Mouse (Mus musculus) embryonic facial prominence, embryonic 11.5 days (tissue): ENCODE measurements around the gene Lnpk. TPM values are rescaled to one million over a fixed set of nuclear protein-coding genes. Genes with fewer than 3 reads are reported as not detected.
A peak's percentile ranks its signal among the peaks of the same experiment; 100 is the strongest.

Experiments
- ATAC-seq: fragments of 200-750 bp; cut with Nextera tagmentation; replicated peaks from 2 replicates; pipeline ENCODE4 v1.8.0; 2017; ENCODE audit warnings: low read depth; ENCODE audit not compliant: insufficient number of reproducible peaks, low FRiP score, low TSS enrichment
- DNase-seq: peaks from one replicate; pipeline ENCODE4 v3.0.0-alpha.2; 2015; ENCODE audit warnings: low spot score
- H3K27ac ChIP-seq: fragments of 300-500 bp; sonication (generic); replicated peaks from 2 replicates; pipeline ENCODE4 v1.5.1; 2014; ENCODE audit warnings: mild to moderate bottlenecking, low read depth, low read length, control low read depth
- H3K27me3 ChIP-seq: fragments of 300-500 bp; sonication (generic); 2 replicates; pipeline ENCODE4 v1.6.1; 2014; ENCODE audit warnings: mild to moderate bottlenecking, low read length, moderate library complexity, mixed read lengths; ENCODE audit not compliant: control insufficient read depth, insufficient read depth
- H3K36me3 ChIP-seq: fragments of 300-500 bp; sonication (generic); replicated peaks from 2 replicates; pipeline ENCODE4 v1.6.1; 2014; ENCODE audit warnings: low read depth, mild to moderate bottlenecking, low read length, moderate library complexity, mixed read lengths; ENCODE audit not compliant: control insufficient read depth, insufficient read depth
- H3K4me1 ChIP-seq: fragments of 300-500 bp; sonication (generic); 2 replicates; pipeline ENCODE4 v1.6.1; 2014; ENCODE audit warnings: low read length, mixed read lengths; ENCODE audit not compliant: control insufficient read depth, insufficient read depth
- H3K4me2 ChIP-seq: fragments of 300-500 bp; sonication (generic); 2 replicates; pipeline ENCODE4 v1.6.1; 2014; ENCODE audit warnings: low read depth, mild to moderate bottlenecking, control low read depth, low read length, moderate library complexity
- H3K4me3 ChIP-seq: fragments of 300-500 bp; sonication (generic); 2 replicates; pipeline ENCODE4 v1.5.1; 2014; ENCODE audit warnings: low read depth, low read length, control low read depth
- H3K9ac ChIP-seq: fragments of 300-500 bp; sonication (generic); replicated peaks from 2 replicates; pipeline ENCODE4 v1.6.1; 2014; ENCODE audit warnings: mild to moderate bottlenecking, control low read depth, low read length
- H3K9me3 ChIP-seq: fragments of 300-500 bp; sonication (generic); replicated peaks from 2 replicates; pipeline ENCODE4 v1.6.1; 2016; ENCODE audit warnings: mild to moderate bottlenecking, low read length, inconsistent platforms, mixed read lengths; ENCODE audit not compliant: control insufficient read depth
- WGBS: fragments of 180-500 bp; shearing (Covaris S2); extraction: QIAGEN DNeasy Blood & Tissue Kit; methylation state at CpG from one replicate; pipeline ENCODE4 v1.1.7; 2014; 5-methylcytosine and 5-hydroxymethylcytosine counted together
- polyA plus RNA-seq: library from polyadenylated mRNA; unstranded; fragments of >200 nt; fragmentation: Nextera tagmentation; extraction: Ambion mirVana; gene quantifications from 2 replicates; pipeline ENCODE4 v1.2.1, GENCODE M21; 2014

Gene Lnpk
- 39.6 and 42.1 TPM in 2 replicates for polyA plus RNA-seq

DNA sequence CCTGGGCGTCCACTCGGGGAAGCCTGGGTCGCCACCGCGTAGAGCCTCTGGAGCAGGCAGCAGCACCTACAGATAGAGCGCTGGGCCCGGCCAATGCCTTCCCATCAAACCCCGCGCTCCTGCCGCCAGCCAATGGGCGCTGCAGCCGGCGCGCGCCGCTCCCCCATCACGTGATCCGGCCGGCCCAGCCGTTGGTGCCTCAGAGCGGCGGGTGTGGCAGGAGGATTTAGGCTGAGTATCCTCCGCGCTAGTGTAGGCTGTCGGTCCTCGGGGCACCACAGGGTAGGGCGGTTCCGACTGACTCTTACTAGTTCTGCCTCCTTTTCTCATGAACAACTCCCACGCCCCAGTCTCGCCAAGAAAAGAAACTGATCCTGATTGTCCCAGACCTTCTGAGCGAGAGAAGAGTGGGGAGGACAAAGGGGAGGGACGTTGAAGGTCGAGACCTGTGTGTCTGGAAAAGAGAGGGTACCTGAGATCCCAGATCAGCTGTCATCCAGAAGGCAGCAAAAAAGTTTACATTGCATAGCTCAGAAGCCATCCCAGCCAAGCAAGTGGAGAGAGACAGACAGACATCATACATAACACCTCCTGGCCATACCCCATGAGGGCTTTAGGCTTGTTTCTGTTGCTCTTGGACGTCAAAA, at the start of gene Lnpk:
Gene Lnpk, minus strand, starts transcription at position 593 of the 647 bp plus-strand sequence.
- Histone ChIP-seq H3K27me3 (no peaks in the 10 kb centered on the region), H3K9ac (peak within 1 kb of the TSS; percentile 83), H3K4me3 (peak within 1 kb of the TSS; percentile 88), H3K4me2 (peak within 1 kb of the TSS; percentile 86), H3K36me3 (no peaks in the 10 kb centered on the region), H3K9me3 (no peaks in the 10 kb centered on the region), H3K27ac (0 out of 2 replicates have a peak within 1 kb of the TSS, but pooled peaks have one; percentile 31), H3K4me1 (no peaks in the 10 kb centered on the region)
- 0% methylated on average over 34 of the region's 34 CpGs for WGBS
- peak; percentile 98 for ATAC-seq
- peak; percentile 94 for DNase-seq

DNA sequence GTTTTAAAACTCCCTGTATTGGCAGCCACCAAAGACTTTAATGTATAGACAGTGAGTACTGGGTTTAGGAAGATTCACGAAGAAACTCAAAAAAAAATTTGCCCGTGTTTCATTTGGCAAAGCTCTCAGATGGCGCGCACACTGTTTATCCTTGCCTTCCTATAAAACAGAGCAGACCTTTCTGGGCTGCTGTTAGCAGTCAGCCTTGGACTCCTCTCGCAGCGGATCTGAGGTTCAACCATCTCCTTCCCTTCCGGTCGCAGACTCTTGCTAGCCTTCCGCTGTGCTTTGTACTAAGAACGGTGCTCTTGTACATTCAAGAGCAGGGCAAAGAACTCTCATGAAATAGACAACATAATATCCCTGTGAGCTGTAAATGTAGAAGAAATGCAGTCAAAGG, 41.1 kb upstream of the Lnpk start:
- 86% methylated on average over 10 of the region's 10 CpGs for WGBS
- H3K36me3 ChIP-seq = no peaks in the 10 kb centered on the region
- H3K4me3 ChIP-seq = no peak overlapping the region
- no peaks in the 10 kb centered on the region for H3K4me1 ChIP-seq
- no peaks in the 10 kb centered on the region for H3K9me3 ChIP-seq
- H3K9ac ChIP-seq = no peak overlapping the region
- no peak overlapping the region for H3K27ac ChIP-seq
- ATAC-seq (no peak), DNase-seq (no peak)
- H3K4me2 ChIP-seq = no peak overlapping the region
- no peaks in the 10 kb centered on the region for H3K27me3 ChIP-seq

DNA sequence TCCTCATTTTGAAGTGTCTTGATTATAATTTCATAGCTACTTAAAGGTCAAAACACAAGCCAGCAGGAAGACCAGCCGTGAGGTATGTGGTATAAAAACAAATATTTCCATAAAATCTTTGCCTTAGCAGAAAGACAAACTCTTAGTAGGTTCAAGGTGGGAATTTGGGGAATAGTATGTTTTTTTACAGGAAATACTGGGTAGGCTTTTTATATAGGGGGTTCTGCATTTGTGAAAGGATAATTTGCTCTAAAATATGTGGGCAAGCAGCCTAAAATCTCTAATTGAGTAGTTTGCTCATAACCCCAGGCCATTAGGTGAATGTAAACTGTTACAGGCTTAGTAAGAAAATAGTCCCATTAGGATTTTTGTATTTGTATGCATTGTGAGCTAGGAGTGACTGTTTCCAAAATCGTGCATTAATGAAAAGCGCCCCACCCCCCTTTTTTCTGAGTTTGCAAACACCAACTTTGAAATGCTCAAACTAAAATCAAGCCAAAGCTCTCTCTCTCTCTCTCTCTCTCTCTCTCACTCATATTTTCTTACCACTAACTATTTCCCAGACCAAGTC, 40.5 kb upstream of the Lnpk start:
- no peaks in the 10 kb centered on the region for H3K36me3 ChIP-seq
- H3K9me3 ChIP-seq = no peaks in the 10 kb centered on the region

DNA sequence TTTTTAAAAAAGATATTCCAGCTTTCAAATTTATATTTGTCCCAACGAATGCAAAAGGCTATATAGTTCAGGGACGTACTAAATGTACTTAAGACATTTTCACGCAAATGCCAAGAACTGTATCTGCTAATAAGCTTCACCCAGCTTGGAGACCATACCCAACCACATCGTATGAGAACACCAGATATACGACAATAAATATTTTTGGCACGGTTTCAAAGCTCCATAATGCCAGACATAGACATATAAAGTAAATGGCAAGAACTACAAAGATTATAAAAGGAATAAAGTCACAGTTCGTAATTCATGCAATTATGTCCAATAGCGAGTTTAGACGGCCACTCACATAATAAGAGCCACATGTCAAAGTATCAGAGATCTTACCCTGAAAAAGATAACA, 38.5 kb upstream of the Lnpk start:
- DNase-seq = no peak
- no peak overlapping the region for H3K9ac ChIP-seq
- 69% methylated on average over 9 of the region's 9 CpGs for WGBS
- H3K9me3 ChIP-seq = no peaks in the 10 kb centered on the region
- no peaks in the 10 kb centered on the region for H3K4me1 ChIP-seq
- H3K27me3 ChIP-seq = no peaks in the 10 kb centered on the region
- no peak overlapping the region for H3K4me2 ChIP-seq
- no peaks in the 10 kb centered on the region for H3K36me3 ChIP-seq
- H3K27ac ChIP-seq = no peak overlapping the region
- no peak overlapping the region for H3K4me3 ChIP-seq
- no peak for ATAC-seq

More for the DNA sequence above, 40.5 kb upstream of the Lnpk start:
- H3K9ac ChIP-seq = no peak overlapping the region
- no peak overlapping the region for H3K4me3 ChIP-seq
- no peaks in the 10 kb centered on the region for H3K27me3 ChIP-seq
- no peak for DNase-seq
- WGBS = 70% methylated on average over 3 of the region's 3 CpGs
- H3K4me2 ChIP-seq = no peak overlapping the region
- no peak for ATAC-seq
- no peak overlapping the region for H3K27ac ChIP-seq
- H3K4me1 ChIP-seq = no peaks in the 10 kb centered on the region

DNA sequence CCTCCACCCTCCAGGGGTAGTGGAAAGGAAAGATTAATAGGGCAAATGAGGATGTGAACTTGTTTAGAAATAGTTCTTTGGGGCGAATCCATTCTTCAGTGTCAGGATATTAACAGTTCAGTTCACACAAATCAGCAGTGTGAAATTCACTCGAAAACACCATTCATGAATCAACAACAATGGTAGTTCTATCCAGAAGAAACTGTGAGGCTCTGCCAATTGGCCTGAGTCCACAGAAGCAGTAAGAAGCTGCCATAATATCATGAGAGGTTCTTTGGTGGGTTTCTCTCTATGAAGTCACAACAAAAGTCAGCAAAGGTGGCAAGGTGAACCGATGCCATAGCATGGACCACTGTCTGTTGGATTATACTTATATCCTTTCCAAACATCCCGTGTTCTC, 32.2 kb upstream of the Lnpk start:
- Histone ChIP-seq H3K27me3 (no peaks in the 10 kb centered on the region), H3K4me1 (no peaks in the 10 kb centered on the region), H3K27ac (no peak overlapping the region), H3K36me3 (no peaks in the 10 kb centered on the region), H3K9ac (no peak overlapping the region), H3K4me2 (no peak overlapping the region), H3K9me3 (no peaks in the 10 kb centered on the region), H3K4me3 (no peak overlapping the region)
- WGBS = 86% methylated on average over 4 of the region's 4 CpGs
- DNase-seq = no peak
- ATAC-seq = no peak

DNA sequence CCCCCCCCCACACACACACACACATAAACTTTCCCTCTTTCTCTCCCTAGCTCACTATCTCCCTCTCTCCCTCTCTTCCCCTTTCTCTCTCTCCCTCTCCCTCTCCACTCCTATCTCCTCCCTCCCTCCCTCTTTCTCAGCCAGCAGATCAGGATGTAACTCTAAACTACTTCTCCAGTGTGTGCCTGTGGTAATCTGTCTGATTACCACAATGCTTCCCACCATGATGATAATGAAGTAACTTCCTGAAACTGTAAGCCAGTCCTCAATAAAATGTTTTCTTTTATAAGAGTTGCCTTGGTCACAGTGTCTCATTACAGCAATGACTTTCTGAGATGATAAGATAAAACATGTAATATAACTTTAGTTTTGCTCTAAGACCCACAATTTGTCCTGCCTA, 30.1 kb upstream of the Lnpk start:
- H3K4me3 ChIP-seq = no peak overlapping the region
- ATAC-seq (no peak), DNase-seq (no peak)
- H3K4me2 ChIP-seq = no peak overlapping the region
- no peak overlapping the region for H3K9ac ChIP-seq
- H3K27me3 ChIP-seq = no peaks in the 10 kb centered on the region
- no peak overlapping the region for H3K27ac ChIP-seq
- H3K4me1 ChIP-seq = no peaks in the 10 kb centered on the region
- no peaks in the 10 kb centered on the region for H3K36me3 ChIP-seq
- H3K9me3 ChIP-seq = no peaks in the 10 kb centered on the region

DNA sequence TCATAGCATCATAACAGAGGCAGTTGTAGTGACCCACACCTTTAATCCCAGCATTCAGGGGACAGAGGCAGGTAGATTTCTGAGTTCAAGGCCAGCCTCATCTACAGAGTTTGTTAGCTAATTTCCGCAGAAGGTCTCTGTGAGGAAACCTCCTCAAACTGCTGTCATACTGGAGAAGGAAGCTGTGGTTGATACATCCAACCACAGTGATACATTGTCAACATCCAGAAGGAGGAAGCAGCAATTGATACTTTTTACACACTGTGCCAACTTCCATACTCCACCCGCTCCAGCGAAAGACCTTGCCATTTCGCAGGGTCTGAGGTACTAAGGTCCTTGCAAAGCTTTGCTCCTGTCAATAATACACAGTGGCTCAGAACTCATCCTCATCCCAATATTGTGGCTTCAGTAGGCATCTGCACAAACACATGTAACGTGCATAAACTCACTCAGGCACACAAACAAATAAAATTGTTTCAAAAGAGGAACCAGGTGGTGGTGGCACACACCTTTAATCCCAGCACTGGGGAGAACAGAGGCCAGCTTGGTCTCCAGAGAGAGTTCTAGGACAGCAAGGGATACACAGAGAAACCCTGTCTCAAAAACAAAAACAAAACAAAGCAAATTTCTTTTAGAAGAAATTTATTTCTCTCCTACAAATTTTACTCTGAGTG, 27.0 kb upstream of the Lnpk start:
- Histone ChIP-seq H3K4me1 (no peaks in the 10 kb centered on the region), H3K4me2 (no peak overlapping the region), H3K9ac (no peak overlapping the region), H3K27me3 (no peaks in the 10 kb centered on the region), H3K36me3 (no peaks in the 10 kb centered on the region), H3K9me3 (no peaks in the 10 kb centered on the region), H3K4me3 (no peak overlapping the region), H3K27ac (no peak overlapping the region)
- WGBS = 83% methylated on average over 5 of the region's 5 CpGs
- DNase-seq (no peak), ATAC-seq (no peak)

DNA sequence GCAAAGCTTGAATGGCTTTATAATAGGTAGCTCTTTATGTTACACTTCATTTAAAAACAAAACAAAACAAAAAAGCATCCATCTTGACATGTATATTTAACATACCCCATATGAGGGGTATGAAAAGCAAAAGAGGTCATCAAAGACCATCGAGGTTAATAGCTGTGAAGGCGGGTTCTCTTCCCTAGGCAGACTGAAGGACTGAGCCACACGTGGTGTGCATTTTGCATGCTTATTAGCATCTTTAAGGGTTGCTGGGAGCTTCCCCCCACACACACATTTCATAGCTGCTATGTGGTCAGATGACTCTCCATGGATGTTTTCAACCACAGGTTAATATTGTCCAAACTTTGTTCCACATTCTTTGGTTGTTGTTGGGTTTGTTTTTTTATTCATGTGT, 24.8 kb upstream of the Lnpk start:
- peak; percentile 68 for DNase-seq
- Histone ChIP-seq H3K27me3 (no peaks in the 10 kb centered on the region), H3K36me3 (no peaks in the 10 kb centered on the region), H3K4me3 (no peak overlapping the region), H3K27ac (no peak overlapping the region), H3K9me3 (no peaks in the 10 kb centered on the region), H3K4me1 (no peaks in the 10 kb centered on the region), H3K9ac (no peak overlapping the region), H3K4me2 (no peak overlapping the region)
- 24% methylated on average over 3 of the region's 3 CpGs for WGBS
- no peak for ATAC-seq
